Mouse (Mus musculus) embryonic fibroblast, embryonic 13.5 days (primary cell): Measurements from ENCODE around the gene Arid3b.

Experiments used
- CTCF ChIP-seq: IDR thresholded peaks from 2 replicates; pipeline ENCODE4 v1.5.1; 2011; ENCODE audit warnings: mild to moderate bottlenecking, control low read depth, low read length, moderate library complexity, borderline replicate concordance; ENCODE audit not compliant: insufficient read depth
- POLR2A ChIP-seq: IDR thresholded peaks from 2 replicates; pipeline ENCODE4 v1.6.1; 2011; ENCODE audit warnings: low read depth, mild to moderate bottlenecking, control low read depth, low read length, moderate library complexity

DNA sequence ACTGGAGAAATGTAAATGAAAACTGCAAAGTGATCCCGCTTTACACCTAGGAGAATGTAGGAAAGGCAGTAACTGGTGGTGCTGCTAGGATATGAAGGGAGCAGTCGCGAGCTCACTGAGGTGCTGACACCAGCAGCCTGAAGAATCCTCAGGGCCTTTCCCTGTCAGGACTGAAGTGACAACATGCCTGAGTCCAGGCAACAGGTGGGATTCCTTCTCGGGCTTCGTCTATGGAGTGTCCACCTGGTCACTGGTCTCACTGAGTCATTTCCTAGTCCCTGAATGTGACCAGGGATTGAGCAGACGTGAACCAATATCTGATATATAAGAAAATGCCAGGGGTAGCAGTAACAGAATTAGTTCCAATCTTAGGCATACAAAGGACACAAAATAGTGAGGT is 32.2 kb upstream of the Arid3b start:
- no peak for TF ChIP-seq POLR2A
- TF ChIP-seq CTCF = no peak
